Mouse (Mus musculus) induced T-regulatory cell, adult 2 months (primary cell): ENCODE data around the gene Ryk.
"Not testable (repeated sequence)": the region's sequence is repeated elsewhere in the genome, so short reads cannot be mapped to it uniquely, and the experiment has no call there.

ENCODE experiments used
- DNase-seq: peaks from one replicate; pipeline ENCODE4 v3.0.0-alpha.2; 2012; ENCODE audit warnings: low read depth

Ryk gene

GRCm38 (mm10) chr9:102906781-102907180 lies 72.1 kb downstream of the Ryk start:
- no peak for DNase-seq

GRCm38 (mm10) chr9:102907521-102908246 lies 73.0 kb downstream of the Ryk start:
- no peak for DNase-seq

GRCm38 (mm10) chr9:102911526-102911925 lies 76.8 kb downstream of the Ryk start:
- DNase-seq, result no peak

GRCm38 (mm10) chr9:102912516-102913035 lies 77.9 kb downstream of the Ryk start:
- DNase-seq, result no peak

GRCm38 (mm10) chr9:102913597-102913996 lies 78.9 kb downstream of the Ryk start:
- DNase-seq, result not testable (repeated sequence)

- DNase-seq, result no peak
Observed at GRCm38 (mm10) chr9:102914583-102914982, 79.9 kb downstream of the Ryk start.

GRCm38 (mm10) chr9:102915292-102915854 lies 80.7 kb downstream of the Ryk start:
- no peak for DNase-seq

GRCm38 (mm10) chr9:102916076-102916475 lies 81.4 kb downstream of the Ryk start:
- DNase-seq, result no peak

- DNase-seq, result no peak
Observed at GRCm38 (mm10) chr9:102917532-102918129, 82.9 kb downstream of the Ryk start.

- DNase-seq, result no peak
Observed at GRCm38 (mm10) chr9:102919486-102919885, 84.8 kb downstream of the Ryk start.

GRCm38 (mm10) chr9:102921791-102922190 lies 87.1 kb downstream of the Ryk start:
- no peak for DNase-seq

- no peak for DNase-seq
Observed at GRCm38 (mm10) chr9:102922866-102923434, 88.2 kb downstream of the Ryk start.

- DNase-seq, result no peak
Observed at GRCm38 (mm10) chr9:102923836-102924235, 89.1 kb downstream of the Ryk start.

GRCm38 (mm10) chr9:102924627-102925316 lies 90.1 kb downstream of the Ryk start:
- no peak for DNase-seq

- no peak for DNase-seq
Observed at GRCm38 (mm10) chr9:102926137-102926536, 91.4 kb downstream of the Ryk start.

GRCm38 (mm10) chr9:102929776-102930175 lies 95.1 kb downstream of the Ryk start:
- DNase-seq, result no peak

GRCm38 (mm10) chr9:102933925-102934721 lies 99.4 kb downstream of the Ryk start:
- no peak for DNase-seq

- no peak for DNase-seq
Observed at GRCm38 (mm10) chr9:102942221-102942620, 107.5 kb downstream of the Ryk start.

- no peak for DNase-seq
Observed at GRCm38 (mm10) chr9:102944891-102945290, 110.2 kb downstream of the Ryk start.

- no peak for DNase-seq
Observed at GRCm38 (mm10) chr9:102946469-102947015, 111.8 kb downstream of the Ryk start.

- DNase-seq, result no peak
Observed at GRCm38 (mm10) chr9:102948706-102949105, 114.0 kb downstream of the Ryk start.
